Mouse (Mus musculus): Measurements from ENCODE around the gene Bpifb6.

DNA sequence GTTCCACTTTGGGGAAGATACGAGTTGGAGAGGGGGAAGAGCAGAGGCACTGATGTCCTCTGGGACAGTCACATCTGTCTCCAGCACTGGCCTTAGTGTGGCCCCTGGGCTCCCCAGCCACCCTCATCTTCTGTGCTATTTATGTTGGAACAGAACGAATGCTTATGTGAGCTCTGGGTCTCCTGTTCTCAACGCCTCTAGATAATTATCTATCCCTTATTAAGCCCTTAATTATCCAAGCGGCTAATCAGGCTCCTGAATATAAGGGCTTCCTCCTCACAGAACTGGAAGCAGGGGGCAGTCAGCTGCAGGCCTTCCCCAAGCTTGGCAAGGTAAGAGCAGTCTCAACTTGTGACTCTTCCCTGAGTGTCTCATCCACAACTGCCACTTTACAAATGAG is at the start of gene Bpifb6:
- TF ChIP-seq SRF (IDR thresholded peaks at IDR 0.05; ENCODE audit: control insufficient read depth, insufficient read length, low read depth): no peak
- TF ChIP-seq POLR2A (IDR thresholded peaks at IDR 0.05; ENCODE audit: insufficient read length, low read depth): no peak
- no peak for TF ChIP-seq MYOG (IDR thresholded peaks at IDR 0.05; ENCODE audit: control insufficient read depth in 1 of 3, insufficient read depth in 1 of 3, insufficient read length in 2 of 3, low read depth in 2 of 3)
- no peak for TF ChIP-seq USF1 (IDR thresholded peaks at IDR 0.05; ENCODE audit: low read depth)
- TF ChIP-seq MAX (IDR thresholded peaks at IDR 0.05; ENCODE audit: low read depth): no peak
- TF ChIP-seq REST (IDR thresholded peaks at IDR 0.05; ENCODE audit: insufficient read depth, insufficient read length): no peak
